Mouse (Mus musculus): ENCODE data around the gene 1700001C19Rik. TPM values are rescaled to one million over a fixed set of nuclear protein-coding genes. Genes with fewer than 3 reads are reported as not detected.

The 1700001C19Rik gene
- polyA plus RNA-seq, 1 experiment from 2014 or later: 7.8 TPM

- no peaks in the 10 kb centered on the region for H3K9me3 ChIP-seq (ENCODE audit: low read length)
- peaks cover 57% of the 10 kb centered on the region for H3K36me3 ChIP-seq (replicated peaks; ENCODE audit: insufficient read depth, low read length)
- H3K27ac ChIP-seq (ENCODE audit: low read depth): no peak overlapping the region
- TF ChIP-seq EP300 (IDR thresholded peaks at IDR 0.05; ENCODE audit: low read depth) (no peak), CTCF (IDR thresholded peaks at IDR 0.05; ENCODE audit: low read depth) (no peak)
- no peaks in the 10 kb centered on the region for H3K4me1 ChIP-seq (ENCODE audit: insufficient read depth)
- H3K4me3 ChIP-seq (ENCODE audit: low read depth, low read length): no peak overlapping the region
- 75% methylated on average over 6 of the region's 6 CpGs for WGBS (ENCODE audit: insufficient replicate concordance)
- DNase-seq (no peak), ATAC-seq (no peak)
- H3K9ac ChIP-seq (replicated peaks): no peak overlapping the region
- H3K4me2 ChIP-seq (ENCODE audit: low read depth, low read length): no peak overlapping the region
- no peaks in the 10 kb centered on the region for H3K27me3 ChIP-seq (ENCODE audit: insufficient read depth, low read length)
These were observed 60.3 kb downstream of the 1700001C19Rik start for GRCm38 (mm10) chr17:47376779-47377280.

GRCm38 (mm10) chr17:47373991-47374390 lies 63.2 kb downstream of the 1700001C19Rik start:
- H3K27me3 ChIP-seq (ENCODE audit: insufficient read depth, low read length): no peaks in the 10 kb centered on the region
- WGBS (ENCODE audit: insufficient replicate concordance): 83% methylated on average over 6 of the region's 6 CpGs

DNA sequence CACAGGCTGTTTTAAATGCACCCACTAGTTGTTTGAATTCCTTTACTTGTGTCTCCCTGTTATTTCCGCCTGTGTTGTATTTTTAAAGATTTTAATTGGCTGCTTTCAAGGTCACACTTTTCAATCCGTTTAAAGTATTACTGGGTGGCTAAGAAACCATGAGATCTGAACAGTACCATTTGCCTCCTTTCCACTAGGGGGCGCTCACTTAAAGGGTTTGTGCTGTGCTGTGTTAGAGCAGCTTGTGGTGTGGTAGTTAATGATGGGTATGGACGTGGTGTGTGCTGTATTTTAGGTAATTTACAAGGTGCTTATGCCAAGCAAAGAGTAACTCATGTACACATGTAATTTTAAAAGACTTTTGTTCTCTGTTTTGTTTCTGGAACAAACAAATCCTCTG lies 65.7 kb downstream of the 1700001C19Rik start:
- H3K4me1 ChIP-seq (ENCODE audit: insufficient read depth): peaks cover 10% of the 10 kb centered on the region
- WGBS (ENCODE audit: insufficient replicate concordance): 7% methylated on average over 4 of the region's 4 CpGs
- no peak overlapping the region for H3K4me2 ChIP-seq (ENCODE audit: low read depth, low read length)
- H3K9me3 ChIP-seq (ENCODE audit: low read length): no peaks in the 10 kb centered on the region
- H3K36me3 ChIP-seq (replicated peaks; ENCODE audit: insufficient read depth, low read length): peaks cover 31% of the 10 kb centered on the region
- peak; percentile 69 for DNase-seq
- peak; percentile 58; the same call in 1 of the 2 replicates for ATAC-seq
- no peaks in the 10 kb centered on the region for H3K27me3 ChIP-seq (ENCODE audit: insufficient read depth, low read length)
- no peak overlapping the region for H3K4me3 ChIP-seq (ENCODE audit: low read depth, low read length)
- TF ChIP-seq CTCF (IDR thresholded peaks at IDR 0.05; ENCODE audit: low read depth) (peak; percentile 92), EP300 (IDR thresholded peaks at IDR 0.05; ENCODE audit: low read depth) (no peak)
- H3K9ac ChIP-seq (replicated peaks): no peak overlapping the region
- H3K27ac ChIP-seq (ENCODE audit: low read depth): no peak overlapping the region

More at GRCm38 (mm10) chr17:47373991-47374390, 63.2 kb downstream of the 1700001C19Rik start:
- Histone ChIP-seq H3K9ac (replicated peaks) (no peak overlapping the region), H3K9me3 (ENCODE audit: low read length) (no peaks in the 10 kb centered on the region), H3K4me1 (ENCODE audit: insufficient read depth) (peaks cover 10% of the 10 kb centered on the region), H3K4me2 (ENCODE audit: low read depth, low read length) (no peak overlapping the region), H3K4me3 (ENCODE audit: low read depth, low read length) (no peak overlapping the region), H3K27ac (ENCODE audit: low read depth) (no peak overlapping the region), H3K36me3 (replicated peaks; ENCODE audit: insufficient read depth, low read length) (peaks cover 45% of the 10 kb centered on the region)
- TF ChIP-seq EP300 (IDR thresholded peaks at IDR 0.05; ENCODE audit: low read depth): no peak
- TF ChIP-seq CTCF (IDR thresholded peaks at IDR 0.05; ENCODE audit: low read depth): no peak
- no peak for ATAC-seq
- DNase-seq: no peak

GRCm38 (mm10) chr17:47369087-47369443 lies 68.1 kb downstream of the 1700001C19Rik start:
- Histone ChIP-seq H3K4me3 (ENCODE audit: low read depth, low read length) (peak overlapping the region; percentile 85), H3K27me3 (ENCODE audit: insufficient read depth, low read length) (no peaks in the 10 kb centered on the region), H3K27ac (ENCODE audit: low read depth) (peak overlapping the region; percentile 20; the same call in 1 of the 2 replicates), H3K9me3 (ENCODE audit: low read length) (no peaks in the 10 kb centered on the region), H3K36me3 (replicated peaks; ENCODE audit: insufficient read depth, low read length) (peaks cover 12% of the 10 kb centered on the region), H3K4me1 (ENCODE audit: insufficient read depth) (peaks cover 10% of the 10 kb centered on the region), H3K4me2 (ENCODE audit: low read depth, low read length) (peak overlapping the region; percentile 84), H3K9ac (replicated peaks) (peak overlapping the region; percentile 81)
- ATAC-seq (peak; percentile 52), DNase-seq (no peak)
- TF ChIP-seq EP300 (IDR thresholded peaks at IDR 0.05; ENCODE audit: low read depth): no peak
- TF ChIP-seq CTCF (IDR thresholded peaks at IDR 0.05; ENCODE audit: low read depth): no peak
- WGBS (ENCODE audit: insufficient replicate concordance): 1% methylated on average over 20 of the region's 20 CpGs

GRCm38 (mm10) chr17:47368401-47369086 lies 68.6 kb downstream of the 1700001C19Rik start, which contains the start of gene Mrps10:
Mrps10 (plus strand) TSS chr17:47368887.
- TF ChIP-seq CTCF (IDR thresholded peaks at IDR 0.05; ENCODE audit: low read depth): no peak
- no peak for TF ChIP-seq EP300 (IDR thresholded peaks at IDR 0.05; ENCODE audit: low read depth)
- Histone ChIP-seq H3K4me3 (ENCODE audit: low read depth, low read length) (peak within 1 kb of the TSS; percentile 85), H3K9ac (replicated peaks) (peak within 1 kb of the TSS; percentile 81), H3K9me3 (ENCODE audit: low read length) (no peaks in the 10 kb centered on the region), H3K36me3 (replicated peaks; ENCODE audit: insufficient read depth, low read length) (peaks cover 7% of the 10 kb centered on the region), H3K27me3 (ENCODE audit: insufficient read depth, low read length) (no peaks in the 10 kb centered on the region), H3K27ac (ENCODE audit: low read depth) (peak within 1 kb of the TSS; percentile 20; the same call in 1 of the 2 replicates), H3K4me2 (ENCODE audit: low read depth, low read length) (peak within 1 kb of the TSS; percentile 84), H3K4me1 (ENCODE audit: insufficient read depth) (peaks cover 10% of the 10 kb centered on the region)
- WGBS (ENCODE audit: insufficient replicate concordance): 4% methylated on average over 35 of the region's 35 CpGs
- DNase-seq: peak; percentile 88
- ATAC-seq: peak; percentile 93

Other genes with a start within 250 kb of the 1700001C19Rik start
- gene Mrps10, start 68.5 kb downstream of the 1700001C19Rik start, polyA plus RNA-seq (2015; fragmentation: Nextera tagmentation; extraction: Ambion mirVana): 46.6 and 47.5 TPM in 2 replicates
- gene Guca1b, start 52.0 kb downstream of the 1700001C19Rik start, polyA plus RNA-seq (2015; fragmentation: Nextera tagmentation; extraction: Ambion mirVana): 0.11 and 0.13 TPM in 2 replicates
- 1.5 TPM in 2 replicates for gene Guca1a, start 36.8 kb downstream of the 1700001C19Rik start, polyA plus RNA-seq (2015; fragmentation: Nextera tagmentation; extraction: Ambion mirVana)
- gene AI661453, start 761 bp downstream of the 1700001C19Rik start, polyA plus RNA-seq (2015; fragmentation: Nextera tagmentation; extraction: Ambion mirVana): 1.0 and 1.6 TPM in 2 replicates
- 6.5 and 8.1 TPM in 2 replicates for gene Taf8, start 64.9 kb upstream of the 1700001C19Rik start, polyA plus RNA-seq (2015; fragmentation: Nextera tagmentation; extraction: Ambion mirVana)
- 249 and 250 TPM in 2 replicates for gene Ccnd3, start 67.7 kb upstream of the 1700001C19Rik start, polyA plus RNA-seq (2015; fragmentation: Nextera tagmentation; extraction: Ambion mirVana)
- 8.9 and 10.6 TPM in 2 replicates for gene Bysl, start 174.1 kb upstream of the 1700001C19Rik start, polyA plus RNA-seq (2015; fragmentation: Nextera tagmentation; extraction: Ambion mirVana)
- gene Med20, start 174.2 kb upstream of the 1700001C19Rik start, polyA plus RNA-seq (2015; fragmentation: Nextera tagmentation; extraction: Ambion mirVana): 13.5 and 14.4 TPM in 2 replicates
- gene Gm20517, start 174.2 kb upstream of the 1700001C19Rik start, polyA plus RNA-seq (2015; fragmentation: Nextera tagmentation; extraction: Ambion mirVana): 0.79 and 0.82 TPM in 2 replicates
- 1.2 and 1.6 TPM in 2 replicates for gene Usp49, start 193.3 kb upstream of the 1700001C19Rik start, polyA plus RNA-seq (2015; fragmentation: Nextera tagmentation; extraction: Ambion mirVana)

All from liver, postnatal 0 days (tissue).